Mouse (Mus musculus): ENCODE data around the gene Fkbp9.
A peak's percentile ranks its signal among the peaks of the same experiment; 100 is the strongest.

Gene Fkbp9

DNA sequence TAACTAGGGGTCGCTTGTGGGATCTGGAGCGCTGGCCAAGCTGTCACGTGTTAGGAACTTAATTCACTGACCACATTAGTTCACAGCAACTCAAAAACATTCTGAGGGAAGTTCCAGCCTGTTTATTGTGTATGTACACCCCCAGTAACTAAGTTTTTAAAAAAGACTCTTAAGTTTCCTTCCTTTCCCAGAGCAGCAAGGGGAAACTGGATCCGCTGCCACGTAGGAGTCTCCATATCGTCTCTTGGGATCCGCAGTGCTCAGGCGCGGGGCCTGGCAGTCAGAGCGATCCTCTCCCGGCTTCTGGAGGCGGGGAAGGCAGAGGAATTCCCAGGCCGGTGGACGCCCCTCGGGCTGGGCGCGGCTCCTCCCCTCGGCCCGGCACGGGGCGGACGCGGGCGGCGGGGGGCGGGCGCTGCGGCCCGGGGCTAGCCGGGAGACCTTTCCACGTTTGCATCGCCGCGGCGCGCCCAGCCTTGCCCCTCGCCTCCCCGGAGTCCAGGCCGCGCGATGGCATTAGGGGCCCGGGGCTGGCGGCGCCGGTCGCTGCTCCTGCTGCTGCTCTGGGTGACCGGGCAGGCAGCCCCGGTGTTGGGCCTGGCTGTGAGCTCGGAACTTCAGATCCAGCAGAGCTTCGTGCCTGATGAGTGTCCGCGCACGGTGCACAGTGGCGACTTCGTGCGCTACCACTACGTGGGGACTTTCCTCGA lies at the start of gene Fkbp9:
Gene Fkbp9, plus strand, starts transcription at position 363 of the 710 bp plus-strand sequence.
- DNase-seq = peak; percentile 86 to 90

DNA sequence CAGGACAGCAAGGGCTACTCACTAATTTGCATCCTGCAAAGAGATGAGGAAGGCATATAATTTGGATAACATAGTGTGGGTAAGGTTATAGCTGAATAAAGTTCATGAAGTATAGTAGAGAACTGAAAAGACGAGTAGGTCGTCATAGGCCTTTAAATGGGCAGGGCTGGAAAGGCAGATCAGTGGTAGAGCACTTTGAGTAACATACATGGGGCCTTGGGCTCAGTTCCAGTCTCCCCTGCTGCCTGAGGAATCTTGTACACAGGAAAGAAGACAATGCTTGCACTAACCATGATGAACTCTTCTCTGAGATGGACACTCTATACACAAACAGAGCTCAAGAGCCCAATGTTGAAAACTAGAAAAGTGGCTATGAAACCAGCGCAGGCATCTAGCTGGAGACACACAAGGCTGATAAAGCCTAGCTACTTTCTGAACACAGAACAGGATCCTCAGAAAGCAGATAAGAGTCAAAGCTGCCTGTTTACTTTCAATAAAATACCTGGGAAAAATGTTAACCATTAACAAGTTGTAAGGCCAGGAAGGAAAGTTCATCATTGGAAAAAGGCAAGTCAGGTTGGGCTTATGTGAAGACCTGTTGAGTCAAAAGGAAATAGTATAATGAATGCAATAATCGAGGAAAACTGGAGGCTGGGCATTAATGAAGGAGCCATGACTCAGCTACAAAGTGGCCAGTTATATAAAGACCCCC lies 48.1 kb upstream of the Fkbp9 start:
- no peak for DNase-seq

DNA sequence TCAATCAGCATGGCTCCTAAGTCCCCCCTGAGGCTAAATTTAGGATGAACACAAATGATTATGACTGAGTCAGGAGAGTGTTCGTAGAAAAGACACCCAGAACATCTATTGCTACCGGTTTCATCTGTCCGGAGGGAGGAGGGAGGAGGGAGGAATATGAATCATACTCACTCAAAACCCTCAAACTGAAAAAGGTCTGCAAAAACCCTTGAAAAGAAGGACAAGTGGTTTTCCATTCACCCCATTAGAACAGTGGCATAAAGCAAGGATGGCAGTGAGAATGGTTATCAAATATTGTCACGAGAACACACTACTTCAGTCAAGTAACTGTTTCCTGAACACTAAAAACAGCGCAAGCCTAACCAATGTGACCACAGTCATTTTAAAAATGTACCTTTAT lies 46.8 kb upstream of the Fkbp9 start:
- DNase-seq = peak in 1 of 2 experiments; percentile 27

DNA sequence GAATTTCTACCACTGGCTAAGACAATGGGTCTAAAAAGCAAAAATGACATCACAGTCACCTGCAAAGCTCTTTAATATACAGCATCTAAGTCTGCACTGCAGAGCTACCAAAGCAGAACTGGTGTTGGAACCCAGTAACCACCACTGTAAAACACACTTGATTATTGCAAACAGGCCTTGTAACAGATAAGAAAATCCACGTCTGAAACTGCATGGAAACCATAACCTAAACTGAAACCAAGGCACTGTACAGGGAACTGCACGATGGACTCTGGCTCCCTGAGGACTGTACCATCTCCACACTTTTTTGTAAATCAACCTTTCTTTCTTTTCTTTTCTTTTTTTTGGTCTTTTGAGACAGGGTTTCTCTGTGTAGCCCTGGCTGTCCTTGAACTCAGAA lies 44.2 kb upstream of the Fkbp9 start:
- no peak for DNase-seq

DNA sequence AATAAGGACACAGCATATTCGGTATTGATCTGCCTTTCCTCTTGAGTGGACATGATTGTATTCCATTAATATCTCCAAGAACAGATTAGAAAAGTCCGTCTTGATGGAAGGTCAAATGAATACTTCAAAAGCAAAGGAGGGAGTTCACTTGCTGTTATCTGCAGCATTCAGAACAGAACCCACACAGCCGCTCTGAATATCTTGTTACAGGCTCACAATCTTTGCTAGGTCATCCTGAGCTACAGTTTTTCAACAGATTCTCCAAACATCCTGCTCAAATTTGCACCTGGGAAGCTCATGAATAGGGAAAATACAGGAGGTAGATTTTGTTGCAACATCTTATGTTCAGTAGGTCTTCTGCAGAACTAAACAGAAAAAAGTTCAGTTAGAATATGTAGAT lies 42.5 kb upstream of the Fkbp9 start:
- DNase-seq = no peak

DNA sequence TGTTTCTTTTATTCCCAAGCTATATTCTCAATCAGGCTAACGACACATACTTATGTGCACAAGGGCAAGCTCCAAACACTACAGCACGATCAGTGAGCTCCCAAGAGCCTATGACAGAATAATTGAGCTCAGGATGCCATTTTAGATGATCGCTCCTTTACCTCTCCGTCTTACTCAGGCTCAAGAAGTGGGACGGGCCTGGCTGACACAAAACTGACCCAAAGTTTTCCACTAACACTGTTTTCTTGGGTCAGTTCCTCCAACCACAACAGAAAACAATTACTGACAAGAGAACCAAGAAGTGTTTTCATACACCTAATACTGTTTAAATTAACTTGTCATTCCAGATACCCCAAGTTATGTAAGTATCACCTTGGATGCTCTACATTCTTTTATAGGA lies 37.0 kb upstream of the Fkbp9 start:
- DNase-seq = no peak

DNA sequence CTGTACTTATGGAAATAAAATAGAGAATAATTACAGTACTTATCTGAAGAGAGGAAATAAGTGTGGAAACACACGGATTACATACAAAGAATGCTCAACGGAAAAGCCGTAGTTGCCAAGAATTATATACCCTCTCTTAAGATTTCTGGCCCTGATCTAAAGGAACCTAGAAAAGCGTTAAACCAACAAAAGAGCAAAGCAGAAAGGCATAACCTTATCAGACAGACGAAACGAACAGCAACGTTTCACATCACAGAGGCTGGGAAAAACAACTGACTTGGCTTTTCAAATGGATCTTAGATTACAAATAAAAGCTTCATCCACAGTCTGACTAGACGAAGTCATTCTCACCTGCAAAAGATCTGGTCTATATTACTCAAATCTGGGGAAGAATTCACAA lies 35.6 kb upstream of the Fkbp9 start:
- DNase-seq = no peak

DNA sequence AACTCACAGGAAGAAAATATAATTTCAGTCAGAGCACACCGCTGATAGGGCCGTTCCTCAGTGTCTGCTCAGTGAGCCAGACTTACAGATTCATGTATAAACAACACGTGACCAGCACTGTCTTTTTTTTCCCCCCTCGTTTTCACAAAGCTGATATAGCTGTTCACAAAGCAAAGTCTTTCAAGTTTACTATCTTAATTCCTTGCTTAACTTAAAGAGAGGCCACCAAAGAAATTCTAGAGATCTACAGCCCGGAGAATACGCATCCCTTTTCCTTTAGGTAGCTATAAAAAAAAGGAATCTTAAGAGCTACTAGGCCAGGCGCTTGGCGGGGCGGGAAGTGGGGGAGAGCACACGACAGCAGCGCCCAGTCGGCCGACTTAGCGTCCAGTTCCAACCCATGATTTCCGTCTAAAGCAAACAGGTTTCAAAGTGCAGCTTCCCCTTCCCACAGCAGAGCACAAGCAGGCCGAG lies 35.2 kb upstream of the Fkbp9 start:
- peak; percentile 31 to 38 for DNase-seq

DNA sequence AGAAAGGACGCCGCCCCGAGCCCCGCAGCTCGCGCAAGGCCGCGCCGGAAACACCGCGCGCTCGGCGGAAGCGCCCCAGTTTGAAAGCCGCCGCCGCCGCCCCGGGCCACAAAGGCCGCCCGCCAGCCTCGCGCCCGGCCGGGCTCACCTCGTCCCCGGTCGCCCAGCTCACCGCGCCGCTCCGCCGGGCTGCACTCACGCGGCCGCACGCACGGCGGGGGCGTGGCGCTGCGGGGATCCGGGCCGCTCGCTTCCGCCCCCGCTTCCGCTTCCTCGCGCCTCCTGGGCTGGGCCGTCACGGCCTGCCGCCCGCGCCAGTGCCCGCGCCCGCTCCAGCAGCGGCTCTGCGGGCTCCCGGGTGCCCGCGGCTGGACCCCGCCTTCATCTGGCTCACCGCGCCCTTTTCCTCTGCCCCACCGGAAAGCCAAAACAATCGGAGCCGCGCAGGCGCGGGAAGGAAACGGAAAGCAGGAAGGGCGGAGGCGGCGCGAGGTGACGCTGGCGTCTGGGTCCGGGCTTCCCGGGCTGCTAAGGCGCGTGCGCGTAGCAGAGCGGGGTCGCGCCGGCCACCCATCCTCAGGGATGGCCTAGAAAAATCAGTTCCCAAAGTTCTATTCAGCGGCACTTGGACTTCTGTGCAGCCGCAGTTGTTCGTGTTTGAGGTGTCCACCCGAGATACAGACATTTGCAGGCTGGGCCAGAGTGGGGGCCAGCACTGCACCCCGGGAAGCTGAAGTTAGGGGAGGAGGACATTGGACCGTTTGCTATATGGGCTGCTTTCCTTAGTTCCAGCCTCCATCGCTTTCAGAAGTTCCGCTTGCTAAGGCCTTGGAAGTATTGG lies 34.3 kb upstream of the Fkbp9 start, which contains the start of gene Kbtbd2:
Gene Kbtbd2, minus strand, starts transcription at position 503 of the 841 bp plus-strand sequence.
- peak; percentile 96 to 97 for DNase-seq

DNA sequence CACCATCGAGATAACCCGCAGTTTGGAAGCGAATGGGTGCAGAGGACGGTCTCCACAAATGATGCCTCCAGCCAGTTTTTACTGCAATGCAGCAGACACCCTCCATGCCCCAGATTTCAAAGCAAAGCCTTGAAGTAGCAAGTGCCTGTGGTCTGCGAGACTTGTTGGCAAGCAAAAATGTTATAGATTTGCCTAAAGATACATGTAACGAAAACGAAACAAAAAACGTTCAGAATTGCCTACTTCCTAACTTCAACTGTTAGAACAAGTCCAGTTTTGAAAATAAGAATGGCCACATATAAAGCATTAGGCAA lies 33.8 kb upstream of the Fkbp9 start:
- no peak for DNase-seq

DNA sequence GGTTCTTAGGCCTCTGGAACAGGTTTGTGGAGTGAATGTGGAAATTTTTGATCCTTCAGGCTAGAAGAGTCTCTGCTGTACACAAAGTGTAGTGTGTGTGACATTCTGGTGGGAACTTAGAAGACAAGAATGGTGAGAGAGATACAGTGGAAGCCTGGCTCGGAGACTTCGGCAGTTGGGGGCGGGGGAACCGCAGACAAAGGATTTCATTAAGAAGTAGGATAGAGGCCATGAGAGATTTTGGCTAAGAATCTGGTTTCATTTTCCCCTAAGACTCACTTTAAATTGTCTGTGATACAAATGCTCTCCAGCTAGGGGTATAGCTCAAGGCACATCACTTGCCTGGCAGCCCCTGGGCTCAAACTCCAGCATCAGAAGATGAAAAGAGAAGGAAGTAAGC lies 26.8 kb upstream of the Fkbp9 start:
- DNase-seq = no peak

DNA sequence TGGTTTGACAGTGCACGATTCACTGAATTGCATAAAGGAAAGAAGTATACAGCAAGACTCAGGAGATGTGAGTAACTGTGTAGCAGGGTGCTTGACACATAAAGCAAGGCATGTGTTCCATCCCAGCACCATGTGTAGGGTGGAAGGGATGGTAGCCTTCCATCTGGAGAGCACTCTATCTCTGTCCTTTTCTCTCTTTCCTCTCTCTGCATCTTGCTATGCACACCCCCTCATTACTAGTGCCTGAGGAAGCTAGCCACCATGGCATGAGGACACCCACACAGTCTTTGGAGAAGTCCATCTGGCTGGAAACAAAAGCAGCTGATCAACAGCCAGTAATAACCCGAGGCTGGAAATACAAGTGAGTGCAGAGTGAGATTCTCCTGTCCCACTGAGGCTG lies 25.7 kb upstream of the Fkbp9 start:
- DNase-seq = no peak

DNA sequence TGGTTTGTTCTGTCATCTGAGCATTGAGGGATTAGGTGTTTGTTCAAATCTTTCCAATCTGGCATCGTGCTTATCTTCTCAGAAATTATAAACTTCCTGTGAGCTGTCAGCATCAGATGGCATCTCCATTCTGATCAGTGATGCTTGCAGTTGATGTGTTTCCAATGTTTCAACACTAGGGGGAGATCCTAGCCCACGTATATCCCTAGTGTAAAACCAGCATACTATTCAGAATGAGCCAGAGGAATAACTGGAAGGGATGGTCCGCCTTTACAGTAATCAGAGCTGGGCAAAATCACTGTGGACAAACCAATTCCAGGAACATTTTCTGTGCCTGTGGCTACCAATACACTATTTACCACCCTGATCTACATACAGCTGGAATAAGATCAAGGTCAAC lies 23.2 kb upstream of the Fkbp9 start:
- DNase-seq = peak in 1 of 2 experiments; percentile 47

DNA sequence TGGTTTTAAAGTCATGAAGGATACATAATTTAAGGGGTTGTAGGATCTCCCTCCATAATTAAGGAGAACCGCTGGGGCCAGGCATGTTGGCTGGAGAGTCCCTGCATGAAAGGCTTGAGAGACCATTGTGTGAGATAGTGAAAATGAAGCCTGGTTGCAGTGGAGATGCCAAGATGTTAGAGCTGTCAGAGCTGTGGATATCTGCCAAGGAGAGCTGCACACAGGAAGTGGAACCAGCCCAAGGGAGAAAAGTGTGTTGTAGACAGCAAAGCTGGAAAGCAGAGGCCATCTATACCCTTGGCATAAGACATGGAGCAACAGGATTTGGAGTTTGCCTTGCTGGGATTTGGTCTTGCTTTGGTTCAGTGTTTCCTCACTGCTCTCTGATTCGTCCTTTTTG lies 18.5 kb upstream of the Fkbp9 start:
- no peak for DNase-seq

DNA sequence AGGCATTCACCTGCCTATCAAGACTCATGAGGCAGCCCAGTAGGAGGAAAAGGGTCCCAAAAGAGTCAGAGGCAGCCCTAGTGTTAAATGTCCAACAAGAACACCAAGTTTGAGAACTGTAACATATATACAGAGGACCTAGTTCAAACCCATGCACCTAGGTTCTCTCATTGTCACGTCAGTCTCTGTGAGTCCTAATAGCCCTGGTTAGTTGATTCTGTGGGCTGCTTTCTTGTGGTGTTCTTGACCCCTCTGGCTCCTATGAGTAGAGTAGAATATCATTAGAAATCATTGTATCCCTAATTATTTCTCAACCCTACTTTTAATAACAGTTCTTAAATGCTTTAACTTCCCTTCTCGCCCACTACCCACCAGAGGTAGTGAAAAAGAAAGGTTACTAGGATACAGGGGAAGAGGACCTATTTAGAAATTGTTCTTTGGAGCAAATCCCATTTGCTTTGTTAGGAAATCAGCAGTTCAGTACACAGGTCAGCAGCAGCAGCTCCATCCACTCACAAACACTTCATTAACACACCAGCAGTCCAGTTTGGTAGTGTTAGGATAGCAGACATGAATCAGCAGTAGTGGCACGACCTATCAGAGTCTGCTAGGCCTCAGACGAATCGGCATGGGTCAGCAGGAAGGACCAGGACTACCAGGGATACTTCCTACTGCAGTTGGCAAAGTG lies 13.3 kb upstream of the Fkbp9 start:
- DNase-seq = peak; percentile 49 to 57

DNA sequence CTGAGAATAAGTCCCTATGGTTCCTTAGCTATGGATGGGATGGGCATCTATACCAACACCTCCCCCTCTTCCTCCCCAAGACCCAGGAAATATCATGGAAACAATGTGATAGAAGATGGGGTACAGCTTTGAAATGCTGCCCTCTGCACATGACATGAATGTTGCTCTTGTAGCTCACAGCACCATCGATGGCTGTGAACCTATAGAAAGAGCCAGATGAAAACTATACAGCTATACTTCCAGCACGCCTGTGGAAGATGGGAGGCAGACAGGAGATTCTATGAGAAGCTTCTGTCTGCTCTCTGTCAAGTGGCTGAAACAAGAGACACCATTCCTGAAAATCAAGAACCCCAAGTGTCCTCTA lies 12.8 kb upstream of the Fkbp9 start:
- no peak for DNase-seq

DNA sequence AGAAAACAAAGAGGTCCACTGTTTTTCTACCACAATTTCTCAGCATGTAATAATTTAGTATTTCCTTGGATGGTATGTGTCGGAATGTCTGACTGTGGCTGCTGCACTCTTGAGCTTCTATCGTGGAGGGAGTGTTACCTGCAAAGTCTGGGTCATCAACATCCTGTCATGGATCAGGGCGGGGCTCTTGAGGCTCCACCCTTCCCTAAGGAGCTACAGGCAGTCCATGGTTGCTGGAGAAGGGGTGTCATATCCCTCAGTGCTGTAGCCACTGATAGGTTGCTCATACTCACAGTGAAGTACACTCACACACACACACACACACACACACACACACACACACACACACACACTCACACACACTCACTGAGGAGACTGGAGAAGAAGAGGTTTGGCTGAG lies 6.2 kb upstream of the Fkbp9 start:
- DNase-seq = no peak

DNA sequence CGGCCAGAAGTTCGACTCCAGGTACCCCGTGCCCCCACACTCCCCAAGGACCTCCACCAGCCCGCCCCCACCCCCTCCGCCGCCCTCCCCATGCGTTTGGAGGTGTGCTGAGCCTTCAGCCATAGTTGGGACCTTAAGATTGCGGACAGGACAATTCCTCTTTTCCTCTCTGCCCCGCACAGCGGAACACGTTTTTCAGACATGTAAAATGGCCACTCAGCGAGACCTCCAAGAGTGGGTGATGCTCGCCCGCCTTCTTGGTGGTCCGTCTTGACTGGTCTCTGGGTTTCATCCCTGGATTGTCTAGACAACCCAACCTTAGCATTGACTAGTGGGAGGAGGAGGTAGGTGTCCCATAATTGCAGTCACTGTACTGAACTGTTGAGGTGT lies 543 bp downstream of the Fkbp9 start:
- peak in 1 of 2 experiments; percentile 7 for DNase-seq

DNA sequence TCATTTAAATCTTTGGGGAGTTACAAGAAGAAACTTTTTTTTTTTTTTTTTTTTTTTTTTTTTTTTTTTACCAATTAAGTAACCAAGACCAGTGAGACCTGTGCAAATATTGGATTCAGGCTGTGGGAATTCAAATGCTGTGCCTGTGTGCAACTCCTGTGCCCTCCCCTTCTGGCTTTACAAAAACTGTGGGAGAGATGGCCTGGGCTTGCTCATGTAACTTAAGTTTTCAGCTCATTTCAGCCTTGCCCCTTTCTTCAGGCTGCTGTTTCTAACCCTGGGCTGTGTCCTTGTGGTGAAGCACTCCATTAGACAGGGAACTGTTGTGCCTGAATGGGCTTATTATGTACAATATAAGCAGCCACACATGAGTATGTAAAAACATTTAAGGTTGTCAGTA lies 971 bp downstream of the Fkbp9 start:
- no peak for DNase-seq

DNA sequence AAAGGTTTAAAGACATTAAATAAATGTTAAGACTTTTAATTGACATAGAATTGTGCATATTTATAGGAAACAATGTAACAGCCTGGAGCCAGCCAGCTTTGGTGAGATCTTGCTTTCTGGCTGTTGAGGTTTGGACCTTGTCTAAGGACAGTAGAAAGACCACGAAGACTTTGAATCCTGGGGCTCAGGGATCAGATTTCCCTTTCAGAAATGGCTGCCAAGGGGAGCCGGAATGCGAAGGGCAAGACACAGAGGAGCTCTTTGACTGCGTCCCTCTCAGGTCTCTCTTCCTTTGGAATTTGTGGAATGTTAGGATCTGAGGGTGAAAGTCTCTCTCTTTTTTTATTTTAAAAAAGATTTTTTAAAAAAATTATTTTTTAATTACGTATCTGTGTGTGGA lies 2.9 kb downstream of the Fkbp9 start:
- DNase-seq = no peak

DNA sequence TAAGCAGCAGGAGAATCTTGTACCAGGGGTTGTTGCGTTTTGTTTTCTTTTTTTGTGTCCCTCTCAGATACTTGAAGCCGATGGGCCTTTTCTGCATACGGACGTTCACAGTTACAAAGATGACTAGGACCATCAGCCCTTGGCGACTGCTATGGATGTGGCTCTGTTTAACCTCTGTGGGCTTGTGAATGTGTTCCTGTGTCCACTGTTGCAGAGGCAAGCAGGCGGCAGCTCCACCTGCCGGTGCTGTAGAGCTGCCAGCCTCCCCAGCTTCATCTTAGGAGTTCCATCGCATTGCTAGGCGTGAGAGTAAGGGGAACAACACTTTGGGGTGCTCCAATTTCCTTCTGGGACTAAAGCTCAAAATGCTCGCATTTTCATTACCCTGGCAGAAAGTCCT lies 3.7 kb downstream of the Fkbp9 start:
- no peak for DNase-seq

DNA sequence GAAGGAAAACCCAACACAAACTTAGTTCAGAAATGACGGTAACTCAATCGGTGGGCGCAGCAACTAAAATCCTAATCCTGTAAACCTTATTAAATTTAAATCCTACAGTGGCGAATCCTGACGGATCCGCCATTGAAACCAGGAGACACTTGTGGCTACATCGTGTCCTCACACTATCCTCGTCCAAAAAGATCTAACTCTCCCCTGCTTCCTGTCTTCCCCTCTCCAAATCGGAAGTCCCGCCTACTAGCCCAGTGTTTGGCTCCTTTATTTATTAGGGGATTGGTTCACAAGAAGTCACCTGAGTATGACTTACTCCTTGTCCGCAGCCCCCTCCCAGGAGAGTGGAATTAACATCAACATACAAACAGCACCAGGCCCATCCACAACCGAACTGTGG lies 5.3 kb downstream of the Fkbp9 start:
- DNase-seq = no peak

DNA sequence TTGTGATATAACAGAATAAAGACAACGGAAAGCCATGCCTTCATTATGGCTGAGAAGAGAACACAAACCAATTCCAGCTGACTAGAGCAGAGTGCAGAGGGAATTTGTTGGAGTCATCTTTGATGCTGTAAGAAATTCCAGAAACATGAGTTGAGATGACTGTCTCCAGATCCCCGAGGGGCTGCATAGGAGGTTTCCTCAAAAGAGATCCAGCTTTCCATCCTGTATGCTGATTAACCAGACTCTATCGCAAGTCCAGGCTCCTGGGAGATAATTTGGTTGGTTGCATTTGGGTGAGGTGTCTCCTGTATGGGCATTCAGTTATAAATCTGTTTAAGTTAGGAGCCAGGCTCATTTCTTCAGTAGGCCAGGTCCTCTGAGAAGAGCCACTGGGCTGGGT lies 5.8 kb downstream of the Fkbp9 start:
- DNase-seq = no peak

Measured in lung, adult 18-20 months (tissue).